Mouse (Mus musculus): ENCODE data around the gene Smg6.

Smg6 gene

DNA sequence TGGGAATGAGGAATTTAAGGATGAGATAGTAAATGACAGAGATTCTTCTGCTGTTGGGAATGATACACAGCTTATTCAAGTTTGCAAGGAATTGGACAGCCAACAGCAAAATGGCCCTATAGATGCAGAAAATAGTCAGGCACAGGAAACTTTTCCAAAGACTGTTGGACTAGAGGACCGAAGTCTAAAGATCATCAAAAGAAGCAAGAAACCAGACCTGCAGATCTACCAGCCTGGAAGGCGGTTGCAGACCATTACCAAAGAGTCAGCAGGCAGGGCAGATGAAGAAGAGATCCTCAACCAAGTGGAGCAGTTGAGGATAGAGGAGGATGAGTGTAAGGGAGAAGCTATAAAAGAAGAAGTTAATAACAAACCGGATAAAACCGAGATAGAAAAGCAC lies 3.5 kb downstream of the Smg6 start:
- DNase-seq: peak; percentile 69

DNA sequence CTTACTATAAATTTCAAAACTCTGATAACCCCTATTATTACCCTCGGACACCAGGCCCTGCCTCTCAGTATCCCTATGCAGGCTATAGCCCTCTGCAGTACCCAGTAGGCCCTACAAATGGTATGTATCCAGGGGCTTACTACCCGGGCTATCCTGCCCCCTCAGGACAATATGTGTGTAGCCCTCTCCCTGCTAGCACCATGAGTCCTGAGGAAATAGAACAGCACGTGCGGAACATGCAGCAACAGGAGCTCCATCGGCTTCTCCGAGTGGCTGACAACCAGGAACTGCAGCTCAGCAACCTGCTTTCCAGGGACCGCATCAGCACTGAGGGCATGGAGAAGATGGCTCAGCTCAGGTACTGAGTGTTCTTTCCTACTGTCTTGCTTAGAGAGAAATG lies 4.8 kb downstream of the Smg6 start:
- DNase-seq: no peak

DNA sequence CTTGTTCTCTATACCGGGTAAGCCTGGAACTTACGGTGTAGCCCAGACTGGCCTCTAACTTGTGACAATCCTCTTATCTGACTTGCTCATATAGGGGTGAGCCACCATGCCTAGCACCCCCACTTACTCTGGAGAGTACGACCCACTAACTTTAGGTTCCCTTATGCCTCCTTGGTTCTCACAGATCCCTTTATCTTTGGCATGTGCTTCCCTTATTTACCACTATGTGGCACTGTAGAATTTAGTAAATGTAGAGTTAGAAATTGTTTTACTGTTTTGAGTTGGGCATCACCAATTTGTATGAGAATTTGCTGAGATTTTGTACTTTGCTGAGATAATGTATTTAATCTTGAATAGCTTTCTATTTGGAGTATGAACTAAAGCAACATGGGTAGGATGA lies 20.7 kb downstream of the Smg6 start:
- DNase-seq: peak; percentile 67

- peak; percentile 74 for DNase-seq
These were observed 29.3 kb downstream of the Smg6 start for GRCm38 (mm10) chr11:74954901-74955300.

- no peak for DNase-seq
These were observed 30.4 kb downstream of the Smg6 start for GRCm38 (mm10) chr11:74956006-74956405.

GRCm38 (mm10) chr11:74957600-74957999 lies 32.0 kb downstream of the Smg6 start:
- no peak for DNase-seq

DNA sequence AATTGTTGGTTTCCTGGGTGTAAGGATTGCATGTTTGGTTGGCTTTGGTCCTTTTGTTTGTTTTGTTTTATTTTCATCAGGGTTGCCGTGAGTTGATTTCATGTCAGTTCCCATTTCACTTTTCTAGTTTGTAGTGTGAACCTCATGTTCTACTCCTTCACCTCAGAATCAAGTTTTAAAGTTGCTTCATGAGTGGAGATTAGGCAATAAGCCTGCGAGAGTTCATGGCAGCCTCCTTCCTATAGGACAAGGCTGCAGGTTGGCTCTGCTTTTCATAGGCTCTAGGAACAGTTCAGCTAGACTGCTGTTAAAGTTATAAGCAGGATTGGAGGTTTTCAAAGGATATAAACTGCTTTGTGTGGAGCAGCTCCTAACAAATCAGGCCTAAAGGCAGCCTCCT lies 33.9 kb downstream of the Smg6 start:
- DNase-seq: no peak

- no peak for DNase-seq
These were observed 34.5 kb downstream of the Smg6 start for GRCm38 (mm10) chr11:74960031-74960551.

DNA sequence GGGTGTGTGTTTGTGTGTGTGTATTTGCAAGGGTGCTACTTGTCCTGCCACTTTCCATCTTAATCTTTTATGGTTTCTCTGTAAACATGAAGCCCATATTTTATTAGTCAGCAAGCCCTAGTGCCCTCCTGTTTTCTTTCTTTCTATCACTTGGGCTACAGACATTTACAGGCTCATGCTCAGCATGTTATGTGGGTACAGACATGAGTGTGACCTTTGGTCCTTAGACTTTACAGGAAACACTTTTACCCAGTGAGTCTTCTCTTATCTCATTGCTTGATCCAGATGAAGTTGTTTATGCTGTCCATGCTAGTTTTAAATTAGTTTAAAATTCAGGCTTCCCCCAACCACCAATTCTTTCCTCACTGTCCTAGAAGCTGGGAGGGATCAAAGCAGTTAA lies 36.3 kb downstream of the Smg6 start:
- DNase-seq: no peak

- no peak for DNase-seq
These were observed 37.3 kb downstream of the Smg6 start for GRCm38 (mm10) chr11:74962846-74963407.

DNA sequence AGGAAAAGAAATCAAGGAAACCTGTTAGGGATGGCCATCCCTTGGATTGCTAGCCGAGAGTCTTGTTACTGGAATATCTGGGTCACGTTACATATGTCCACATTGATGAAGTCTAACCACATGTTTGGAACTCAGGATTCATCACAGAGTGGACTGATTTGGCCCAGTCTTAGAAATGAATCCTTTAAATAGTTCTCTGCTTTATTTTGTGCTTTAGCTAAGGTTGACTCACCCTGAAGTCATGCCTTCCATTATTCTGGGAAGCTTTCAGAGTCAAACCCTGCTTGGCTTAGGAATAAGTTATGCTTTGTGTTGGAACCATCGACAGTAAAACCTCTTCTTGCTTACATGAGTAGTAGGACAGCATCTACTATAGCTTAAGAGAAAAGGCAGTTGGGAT lies 39.9 kb downstream of the Smg6 start:
- no peak for DNase-seq

GRCm38 (mm10) chr11:74973290-74974157 lies 47.9 kb downstream of the Smg6 start:
- no peak for DNase-seq

DNA sequence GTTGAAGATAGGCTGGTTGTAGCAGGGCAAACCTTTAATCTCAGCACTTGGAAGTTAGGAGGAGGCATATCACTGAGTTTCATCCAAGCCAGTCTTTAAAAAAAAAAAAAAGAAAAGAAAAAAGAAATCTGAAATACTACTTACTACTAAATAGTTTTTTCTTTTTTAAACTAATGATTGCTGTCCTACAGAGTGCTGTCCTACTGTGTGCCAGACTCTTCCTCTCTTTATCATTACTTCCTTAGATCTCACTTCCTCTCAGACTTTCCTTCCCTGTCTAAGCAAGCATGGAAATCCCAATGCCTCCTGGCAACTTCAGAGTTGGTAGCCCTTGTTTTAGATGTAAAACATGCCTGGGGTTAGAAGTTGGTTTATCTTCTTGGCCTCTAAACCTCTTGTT lies 49.0 kb downstream of the Smg6 start:
- DNase-seq: no peak

GRCm38 (mm10) chr11:74976835-74977687 lies 51.4 kb downstream of the Smg6 start:
- DNase-seq: no peak

DNA sequence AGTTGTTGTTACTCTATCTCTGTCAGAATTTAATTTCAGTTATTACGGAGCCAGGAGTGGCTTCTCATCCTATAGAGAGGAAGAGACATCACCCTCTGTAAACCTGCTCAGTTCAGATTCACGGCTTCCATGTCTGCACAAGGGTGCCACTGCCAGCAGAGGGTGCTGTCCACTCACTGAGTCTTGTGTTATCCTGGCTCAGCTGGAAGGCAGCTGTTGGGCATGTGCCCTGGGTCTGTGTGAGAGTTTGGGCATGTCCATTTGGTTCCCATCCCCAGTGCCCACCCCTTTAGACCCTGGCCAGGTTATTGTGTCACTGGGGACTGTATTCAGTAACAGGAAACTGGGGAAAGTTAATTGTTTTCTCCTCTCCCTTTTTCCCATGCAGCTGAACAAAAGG lies 55.8 kb downstream of the Smg6 start:
- peak; percentile 77 for DNase-seq

GRCm38 (mm10) chr11:74982241-74982640 lies 56.6 kb downstream of the Smg6 start:
- DNase-seq: no peak

GRCm38 (mm10) chr11:74988162-74988561 lies 62.5 kb downstream of the Smg6 start:
- DNase-seq: no peak

DNA sequence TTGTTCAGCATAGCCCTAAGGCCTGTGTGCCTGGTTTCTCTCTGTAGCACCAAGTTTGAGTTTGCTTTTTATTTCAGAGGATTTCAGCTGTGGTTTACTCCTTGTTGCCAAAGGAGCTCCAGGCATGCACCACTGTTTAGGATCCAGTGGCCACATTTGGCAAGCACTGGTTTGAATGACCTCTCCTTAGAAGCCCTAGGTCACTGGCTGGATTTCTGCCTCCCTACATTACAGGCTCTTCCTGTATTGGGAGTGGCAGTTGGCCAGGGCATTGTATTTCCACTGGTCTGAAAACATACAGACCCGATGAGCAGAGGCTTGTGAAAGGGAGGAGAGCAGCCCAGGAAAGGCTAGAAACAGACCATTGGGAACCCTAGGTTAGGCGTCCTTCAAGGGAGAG lies 63.4 kb downstream of the Smg6 start:
- DNase-seq: peak; percentile 35

DNA sequence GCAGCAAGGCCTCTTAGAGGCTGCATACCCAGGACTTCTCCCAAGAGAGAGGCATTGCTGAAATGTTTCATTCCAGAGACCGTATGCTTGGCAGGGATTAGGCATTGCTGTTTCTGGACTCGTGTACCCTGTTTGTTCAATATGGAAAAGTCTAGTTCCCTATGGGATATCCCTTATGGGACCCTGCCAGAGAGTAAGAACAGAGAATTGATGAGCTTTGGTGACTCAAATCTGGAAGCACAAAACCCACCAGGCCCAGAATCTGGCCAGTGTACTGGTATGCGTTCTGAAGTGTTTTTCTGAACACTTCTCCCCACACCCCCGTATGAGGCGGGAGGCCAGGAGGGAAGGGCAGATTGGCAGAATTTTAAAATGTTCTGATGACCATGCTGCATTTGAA lies 64.9 kb downstream of the Smg6 start:
- no peak for DNase-seq

GRCm38 (mm10) chr11:74991290-74991689 lies 65.7 kb downstream of the Smg6 start:
- DNase-seq: no peak

- no peak for DNase-seq
These were observed 66.9 kb downstream of the Smg6 start for GRCm38 (mm10) chr11:74992427-74992987.

DNA sequence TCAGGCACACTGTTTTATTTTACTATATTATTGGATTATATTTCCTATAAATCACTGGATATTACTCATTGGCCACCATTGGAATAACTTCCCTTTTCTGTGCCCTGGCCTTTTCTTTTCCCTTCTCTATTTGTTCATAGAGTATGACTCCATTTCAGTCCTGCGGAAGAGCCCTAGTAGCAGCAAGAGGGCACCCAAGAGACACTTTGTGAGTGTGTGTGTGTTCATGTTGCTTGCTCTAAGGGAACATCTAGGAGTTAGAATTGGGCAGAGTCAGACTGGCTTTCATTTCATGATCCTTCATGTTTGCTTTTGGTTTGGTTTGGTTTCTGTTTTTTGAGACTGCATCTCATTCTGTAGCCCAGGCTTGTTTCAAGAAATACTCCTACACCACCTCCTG lies 68.5 kb downstream of the Smg6 start:
- DNase-seq: no peak

GRCm38 (mm10) chr11:74994856-74995255 lies 69.2 kb downstream of the Smg6 start:
- no peak for DNase-seq

Measured in kidney, adult 9 months (tissue).